Mouse (Mus musculus) cortical plate, adult 2 months (tissue): Measurements from ENCODE around the gene Nptxr.

Experiments used
- CTCF ChIP-seq: fragments of 200-500 bp; IDR thresholded peaks from 2 replicates; pipeline ENCODE4 v1.5.1; 2011; ENCODE audit warnings: mild to moderate bottlenecking, control low read depth, low read length; ENCODE audit not compliant: insufficient read depth; ENCODE audit errors: extremely low read depth
- POLR2A ChIP-seq: fragments of 200-500 bp; IDR thresholded peaks from 2 replicates; pipeline ENCODE4 v1.6.1; 2011; ENCODE audit warnings: mild to moderate bottlenecking, low read length, control low read depth; ENCODE audit not compliant: insufficient read depth; ENCODE audit errors: extremely low read depth

DNA sequence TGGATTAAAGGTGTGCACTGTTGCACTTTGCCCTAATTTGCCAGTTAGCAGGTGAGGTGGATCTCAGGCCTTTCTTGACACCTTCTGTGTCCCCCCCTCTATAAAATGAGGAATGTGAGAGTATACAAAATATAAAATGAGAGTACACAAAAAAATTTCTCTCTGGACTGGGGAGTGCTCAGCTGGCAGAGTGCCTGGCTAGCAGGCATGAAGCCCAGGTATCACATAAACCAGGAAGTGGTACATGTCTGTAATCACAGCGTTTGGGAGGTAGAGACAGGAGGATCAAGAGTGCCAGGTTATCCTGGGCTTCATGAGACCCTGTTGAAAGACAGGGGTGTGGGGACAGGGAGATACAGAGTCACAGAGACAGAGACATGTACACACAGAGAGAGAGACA, 2.5 kb upstream of the Nptxr start:
- TF ChIP-seq POLR2A, result no peak
- TF ChIP-seq CTCF, result no peak
